Mouse (Mus musculus) WW6 (cell line): ENCODE measurements at regions not wholly inside any gene's neighbourhood (a gene's known extent, or its start where the extent isn't known, plus 50 kb on each side); places are given as distances from the start of the nearest gene placed in this dataset.
"Not testable (repeated sequence)": the region's sequence is repeated elsewhere in the genome, so short reads cannot be mapped to it uniquely, and the experiment has no call there.

Experiments
- DNase-seq: peaks from one replicate; pipeline ENCODE4 v3.0.0-alpha.2; 2013; ENCODE audit warnings: low read depth, low spot score

DNA sequence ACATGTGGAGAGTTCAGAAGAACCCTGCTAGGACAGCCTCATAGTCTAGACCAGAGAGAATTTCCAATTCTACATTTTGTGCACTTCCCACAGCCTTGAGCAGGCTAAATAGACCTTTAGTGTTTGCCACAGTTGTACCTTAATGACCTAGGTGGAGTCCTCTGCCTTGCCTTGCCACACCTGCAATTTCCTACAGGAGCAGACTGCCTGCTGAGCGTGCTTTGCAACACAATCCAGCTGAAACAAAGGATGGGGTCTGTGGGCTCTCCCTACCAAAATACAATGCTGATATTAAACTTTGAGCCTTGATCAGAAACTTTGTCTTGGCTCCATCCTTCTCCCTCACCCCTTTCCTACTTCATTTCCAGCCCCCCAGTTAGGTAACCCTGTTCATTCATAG is 326.0 kb upstream of the Snx7 start:
- peak; percentile 13 for DNase-seq

DNA sequence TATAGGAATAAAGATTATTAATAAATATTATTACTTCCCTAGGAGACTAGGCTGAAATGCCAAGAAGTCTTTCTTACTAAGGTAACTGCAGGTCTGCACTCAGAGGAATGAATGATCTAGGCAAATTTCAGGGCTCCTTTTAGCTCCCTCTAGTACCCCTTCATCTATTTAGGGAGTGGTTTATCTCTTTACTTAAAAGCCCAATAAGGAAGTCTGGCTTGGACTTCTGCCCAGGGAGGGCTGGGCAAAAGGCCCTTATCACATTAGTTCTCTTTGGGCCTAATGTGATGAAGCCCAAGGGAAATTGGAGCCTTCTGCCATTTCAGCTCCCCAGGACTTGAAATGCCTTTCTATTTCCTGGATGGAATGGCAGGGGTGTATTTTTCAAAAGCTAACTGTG is 320.6 kb upstream of the Snx7 start:
- DNase-seq, result no peak

DNA sequence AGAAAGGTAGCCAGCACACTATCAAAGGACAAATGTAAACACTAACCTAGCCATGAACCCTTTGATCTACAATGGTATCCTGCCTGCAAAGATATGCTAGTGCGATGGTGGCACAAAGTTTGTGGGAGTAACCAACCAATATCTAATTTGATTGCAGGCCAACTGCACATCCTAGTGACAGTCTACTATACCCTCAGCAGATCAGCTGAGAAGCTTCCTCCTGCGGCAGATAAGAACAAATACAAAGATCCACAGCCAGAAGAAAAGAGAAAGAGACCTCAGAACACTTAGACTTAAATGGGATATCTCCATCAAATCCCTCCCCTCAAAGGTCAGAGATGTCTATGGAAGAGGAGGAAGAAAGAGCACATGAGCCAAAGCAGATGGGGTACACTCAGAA is 308.7 kb upstream of the Snx7 start:
- no peak for DNase-seq

DNA sequence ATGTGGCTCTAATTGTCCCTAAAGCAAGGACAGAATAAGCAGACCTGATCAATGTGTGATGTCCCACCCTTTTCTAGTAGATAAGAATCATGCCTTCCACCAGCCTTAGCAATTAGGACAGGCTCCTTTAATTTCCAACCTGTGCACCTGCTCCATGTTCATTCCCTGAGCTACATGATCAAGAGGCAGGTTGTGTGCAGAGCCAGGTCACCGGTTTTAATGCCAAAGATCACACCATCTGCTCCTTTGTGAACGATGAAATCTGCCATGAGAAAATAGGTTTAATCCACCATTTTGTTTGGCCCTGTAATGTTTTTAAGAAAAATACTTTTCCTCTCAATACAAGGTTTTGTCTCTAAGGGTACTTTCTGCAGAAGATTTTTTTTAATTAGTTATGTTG is 294.2 kb upstream of the Snx7 start:
- no peak for DNase-seq

DNA sequence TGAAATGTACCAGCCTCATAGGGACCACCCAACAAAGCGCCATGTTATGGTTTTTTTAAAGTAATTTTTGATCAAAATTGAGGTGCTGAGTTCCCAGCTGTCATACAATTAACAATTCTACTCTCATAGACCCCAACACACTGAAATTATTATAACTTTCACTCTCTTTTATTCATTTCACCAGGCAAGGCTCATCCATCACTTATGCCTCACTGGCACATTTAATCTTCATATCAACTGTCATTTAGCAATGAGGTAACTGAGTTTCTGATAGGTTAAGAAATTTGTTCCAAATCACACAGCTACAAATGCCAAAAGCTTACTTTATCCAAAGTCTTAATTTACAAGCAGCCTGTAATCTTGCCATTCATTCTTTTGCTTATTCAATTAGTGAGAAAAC is 276.1 kb upstream of the Snx7 start:
- DNase-seq, result no peak

DNA sequence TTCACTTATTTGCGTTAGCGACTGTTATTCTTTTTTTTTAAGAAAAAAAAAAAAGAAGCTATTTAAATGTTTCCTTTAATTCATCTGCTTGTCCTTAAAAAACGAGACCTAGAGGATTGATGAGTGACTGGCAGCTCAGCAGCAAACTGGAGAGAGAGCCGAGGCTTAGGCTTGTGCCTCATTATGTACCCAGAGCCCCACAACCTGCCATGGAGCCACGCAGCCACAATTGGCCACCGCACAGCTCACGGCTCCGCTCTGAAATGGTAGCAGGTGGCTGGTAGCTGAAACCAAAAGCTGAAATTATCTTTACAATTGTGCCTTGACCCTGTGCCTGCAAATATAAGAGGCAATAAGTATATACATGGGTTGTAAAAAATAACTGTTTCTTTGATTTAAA is 273.0 kb upstream of the Snx7 start:
- DNase-seq, result no peak

DNA sequence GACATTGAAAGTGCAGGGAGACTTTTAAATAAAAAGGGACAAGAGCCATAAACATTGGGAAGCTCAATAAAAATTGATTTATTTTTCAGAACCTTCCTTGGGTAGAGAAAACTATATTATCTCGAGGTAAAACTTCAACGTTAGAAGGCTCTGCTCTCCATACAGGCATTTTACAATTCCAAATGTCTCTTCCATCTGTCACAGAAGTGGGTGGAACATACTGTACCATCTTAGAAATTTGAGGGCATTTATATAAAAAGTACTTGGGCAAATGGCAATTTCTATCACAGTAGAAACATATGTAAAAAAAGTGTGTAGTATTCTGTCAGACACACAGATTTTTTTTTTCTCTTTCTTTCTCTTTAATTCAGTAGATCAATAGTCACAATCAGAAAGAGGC is 271.4 kb upstream of the Snx7 start:
- no peak for DNase-seq

DNA sequence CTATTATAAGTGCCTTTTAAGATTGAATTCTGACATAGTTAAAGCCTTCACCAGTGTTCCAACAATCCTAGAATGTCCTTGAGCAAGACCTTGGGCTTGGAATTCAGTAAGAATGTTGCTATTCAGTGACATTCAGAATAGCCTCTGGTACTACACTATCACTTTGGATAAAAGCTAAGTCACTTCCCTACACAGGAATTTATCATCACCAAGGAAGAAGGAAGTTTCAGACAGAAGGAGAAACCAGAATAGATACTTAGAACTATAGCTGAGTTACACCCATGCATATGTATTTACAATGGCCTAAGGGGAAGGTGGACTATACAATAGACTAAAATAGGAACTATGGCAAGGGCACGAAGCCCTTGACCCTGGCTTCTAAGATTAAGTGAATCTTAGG is 259.6 kb upstream of the Snx7 start:
- not testable (repeated sequence) for DNase-seq

DNA sequence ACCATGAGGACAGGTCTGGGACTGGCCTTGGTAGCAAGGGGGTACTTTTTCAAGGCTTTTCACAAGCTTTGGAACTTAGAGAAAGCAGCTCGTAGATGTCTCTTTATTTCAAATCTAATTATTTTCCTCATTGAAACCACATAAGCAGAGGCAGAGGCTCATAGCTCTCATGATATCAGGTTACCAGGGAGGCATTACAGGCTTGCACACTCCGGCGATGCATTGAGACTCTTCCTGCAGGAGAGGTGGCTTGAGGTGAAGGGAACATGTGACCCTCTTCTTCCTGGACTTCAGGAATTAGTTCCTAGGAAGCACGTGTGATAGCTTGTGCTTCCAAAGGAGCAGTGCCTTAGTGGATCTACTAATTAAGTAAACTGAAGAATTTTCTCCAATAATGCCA is 233.9 kb upstream of the Snx7 start:
- DNase-seq, result no peak

DNA sequence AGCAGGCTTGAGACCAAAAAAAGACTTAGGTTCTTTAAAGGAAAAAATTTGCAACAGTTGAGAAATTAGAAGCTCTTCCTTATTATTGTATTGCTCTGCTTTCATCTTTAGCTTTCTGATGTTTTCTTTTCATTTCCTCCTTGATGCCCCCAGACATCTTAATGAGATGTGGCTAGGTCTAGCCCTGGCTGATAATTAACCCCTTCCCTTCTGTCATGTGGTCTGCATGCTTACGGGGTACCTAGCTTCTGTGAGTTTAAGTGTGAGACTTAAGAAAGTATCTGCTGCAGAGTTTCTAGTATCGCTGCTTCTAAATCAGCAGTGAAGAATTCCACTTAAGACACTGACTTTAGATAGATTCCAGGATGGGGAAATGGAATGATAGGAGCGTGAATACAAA is 215.8 kb upstream of the Snx7 start:
- no peak for DNase-seq

DNA sequence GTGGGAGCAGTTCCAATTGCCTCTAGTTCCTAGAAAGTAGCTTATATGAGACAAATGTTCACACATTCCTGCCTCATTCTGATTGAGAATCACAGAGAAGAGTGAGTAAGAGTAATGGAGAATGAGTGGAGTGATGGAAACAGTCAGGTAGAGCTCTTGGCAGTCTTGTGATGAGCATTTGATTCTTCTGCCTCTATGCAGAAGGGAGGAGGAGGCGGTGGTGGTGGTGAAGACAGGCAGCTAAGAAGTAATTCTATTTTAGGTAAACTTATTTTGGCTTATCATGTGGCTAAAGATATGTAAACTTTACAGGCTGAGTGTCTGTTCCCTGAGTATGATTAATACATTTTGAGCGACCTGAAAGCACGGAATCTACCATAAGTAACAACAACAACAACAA is 203.6 kb upstream of the Snx7 start:
- DNase-seq, result no peak

DNA sequence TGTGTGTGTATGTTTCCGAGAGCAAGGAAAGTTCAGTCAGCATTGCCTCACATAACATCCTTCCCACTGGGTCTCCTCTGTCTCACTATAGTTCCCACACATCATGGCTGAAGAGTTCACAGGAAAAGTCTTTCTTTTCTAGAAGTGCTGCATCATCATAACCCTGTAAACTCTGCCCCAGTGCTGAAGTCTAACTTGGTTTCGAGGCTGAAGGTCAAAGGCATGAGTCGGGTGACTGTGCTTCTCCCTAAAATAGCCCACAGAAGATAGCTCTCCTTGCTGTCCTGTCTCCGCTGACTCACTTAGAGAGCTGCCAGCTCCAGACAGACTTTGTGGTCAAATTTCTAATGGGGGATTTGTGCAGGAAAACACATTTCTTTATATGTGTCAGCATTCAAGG is 201.4 kb upstream of the Snx7 start:
- DNase-seq, result no peak

DNA sequence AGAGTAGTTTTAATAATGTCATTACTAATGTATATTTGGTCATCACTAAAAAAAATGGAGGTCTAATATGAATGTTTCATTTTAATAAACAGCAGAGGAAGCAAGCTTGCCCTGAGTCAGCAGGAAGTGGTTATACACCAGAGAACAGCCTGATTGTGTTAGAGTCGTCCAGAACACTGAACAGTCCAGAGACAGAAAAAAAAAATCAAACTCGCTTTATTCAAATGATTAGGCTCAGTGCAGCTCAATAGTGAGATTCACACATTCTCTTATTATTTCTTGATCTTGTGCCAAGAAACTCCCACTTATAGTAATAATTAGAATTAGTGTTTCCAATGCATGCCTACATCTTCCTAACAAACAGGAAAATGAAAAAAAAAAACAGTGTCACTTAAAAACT is 194.9 kb upstream of the Snx7 start:
- DNase-seq, result no peak

DNA sequence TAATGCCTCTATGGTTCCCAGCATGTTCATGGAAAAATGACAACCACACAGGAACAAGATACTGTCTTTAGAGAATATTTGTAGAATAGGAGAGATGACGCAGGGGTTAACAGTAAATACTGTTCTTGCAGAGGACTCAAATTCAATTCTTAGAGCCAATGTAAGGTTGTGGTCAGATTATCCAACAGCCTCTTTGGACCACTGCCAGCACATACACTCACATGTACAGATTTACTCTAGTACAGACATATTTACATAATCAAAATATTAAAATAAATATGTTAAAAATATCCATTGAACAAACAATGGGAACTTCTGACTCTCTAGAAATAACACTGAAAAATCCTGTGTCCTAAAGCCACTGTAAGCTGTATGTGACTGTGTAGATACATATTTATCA is 193.8 kb upstream of the Snx7 start:
- DNase-seq, result no peak

DNA sequence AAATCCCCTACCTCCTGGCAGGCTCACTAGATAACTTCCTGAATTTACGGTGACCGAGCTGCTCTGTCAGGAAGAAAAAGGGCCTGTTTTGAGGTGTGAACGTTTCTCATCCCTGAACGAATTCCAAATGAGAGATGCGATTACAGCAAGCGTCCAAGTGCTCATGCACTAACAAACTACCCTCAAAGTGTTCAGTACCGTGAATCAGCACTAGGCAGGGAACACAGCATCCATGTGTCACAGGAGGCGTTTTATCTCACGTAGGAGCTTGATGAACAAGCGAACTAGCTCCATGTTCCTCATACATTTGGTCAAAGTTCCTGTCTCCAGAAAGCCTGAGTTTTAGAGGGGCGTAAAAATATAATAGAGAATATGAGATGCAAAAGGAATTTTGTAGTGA is 178.3 kb upstream of the Snx7 start:
- DNase-seq, result no peak

DNA sequence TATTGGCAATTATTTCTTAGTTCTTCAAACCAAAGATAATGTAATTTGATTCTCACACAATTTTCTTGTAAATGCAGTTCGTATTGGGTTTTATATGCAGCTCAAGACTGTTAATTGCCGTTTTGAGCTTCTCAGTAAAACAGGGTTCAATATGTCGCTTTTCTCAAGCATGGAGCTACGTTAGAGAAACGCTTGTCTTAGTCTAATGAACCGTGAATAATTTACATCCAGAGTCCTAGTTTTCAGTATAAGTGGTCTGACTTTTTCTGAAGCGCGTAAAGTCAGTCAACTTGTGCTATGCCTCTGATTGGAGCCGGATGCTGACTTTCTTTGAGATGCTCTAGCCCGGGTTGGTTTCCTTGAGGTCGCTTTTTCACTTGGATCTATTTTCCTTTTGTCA is 177.8 kb upstream of the Snx7 start:
- no peak for DNase-seq

DNA sequence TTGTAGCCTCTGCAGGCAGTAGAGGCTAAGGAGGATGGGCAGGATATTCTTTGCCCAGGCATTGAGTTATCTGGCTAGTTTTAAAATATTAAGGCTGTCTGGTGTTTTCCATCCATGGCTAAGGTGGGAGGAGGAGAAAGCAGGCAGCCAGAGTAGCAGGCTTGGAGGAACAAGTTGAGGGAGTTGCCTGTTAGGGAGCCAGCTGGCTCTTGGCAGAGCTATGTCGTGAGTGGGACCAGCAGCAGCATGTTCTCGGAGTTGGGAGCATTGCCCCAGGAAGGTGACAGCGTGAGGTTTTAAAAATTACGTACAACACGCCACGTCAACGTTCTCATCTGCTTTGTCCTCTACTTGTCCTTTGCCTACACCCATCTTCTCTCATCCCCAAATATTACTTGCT is 167.8 kb upstream of the Snx7 start:
- no peak for DNase-seq

DNA sequence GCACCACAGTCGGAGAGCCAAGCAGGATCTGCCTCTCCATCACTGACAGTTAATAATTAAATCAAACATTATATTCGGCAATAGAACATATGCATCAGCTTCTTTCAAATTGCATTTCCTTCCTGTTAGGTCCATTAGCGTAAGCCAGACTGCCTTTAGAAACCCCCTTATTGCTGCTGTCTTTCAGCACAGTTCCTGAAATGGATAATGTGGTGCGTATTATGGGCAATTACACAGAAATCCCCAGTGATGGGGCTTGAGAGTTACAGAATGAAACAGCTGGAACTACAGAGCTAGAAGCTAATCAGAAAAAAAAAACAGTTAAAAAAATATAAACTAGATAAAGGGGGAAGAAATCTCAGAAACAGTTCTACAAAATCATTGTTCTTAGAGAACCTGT is 126.7 kb upstream of the Snx7 start:
- DNase-seq, result no peak

DNA sequence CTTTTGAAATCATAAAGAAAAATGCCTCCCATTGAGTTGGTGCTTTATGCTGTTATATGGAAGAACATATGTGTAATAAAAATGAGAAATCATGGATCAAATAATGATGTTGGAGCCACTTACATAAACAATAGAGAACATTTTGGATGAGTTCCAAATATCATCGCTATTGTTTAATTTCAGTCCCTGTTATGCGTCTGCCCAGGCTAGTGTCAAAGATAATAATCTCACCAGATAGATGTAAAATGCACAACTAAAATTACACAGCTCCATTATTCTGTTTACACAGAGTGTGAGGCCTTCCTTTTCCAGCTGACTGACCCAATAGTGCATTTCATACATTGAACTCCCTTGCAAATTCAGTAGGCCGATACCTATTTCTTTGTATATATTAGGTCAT is 125.4 kb upstream of the Snx7 start:
- no peak for DNase-seq

DNA sequence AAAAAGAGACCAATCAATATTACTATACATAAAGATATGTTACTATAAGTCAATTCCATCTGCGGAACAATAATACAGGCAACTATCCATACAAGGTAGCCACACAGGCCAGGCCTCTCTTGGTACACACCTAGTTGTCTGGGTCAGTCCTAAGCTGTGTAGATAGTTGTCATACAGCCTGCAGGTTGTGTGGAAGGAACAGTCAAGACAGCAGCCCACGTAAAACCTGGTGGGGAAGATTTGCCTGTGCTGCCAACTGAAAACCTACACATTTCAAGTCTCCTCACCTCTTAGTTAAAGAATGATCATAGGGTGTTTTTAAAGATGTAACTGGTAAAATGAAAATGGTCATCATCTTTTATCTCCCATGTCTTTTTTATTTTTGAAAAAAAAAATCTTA is 121.8 kb upstream of the Snx7 start:
- no peak for DNase-seq

DNA sequence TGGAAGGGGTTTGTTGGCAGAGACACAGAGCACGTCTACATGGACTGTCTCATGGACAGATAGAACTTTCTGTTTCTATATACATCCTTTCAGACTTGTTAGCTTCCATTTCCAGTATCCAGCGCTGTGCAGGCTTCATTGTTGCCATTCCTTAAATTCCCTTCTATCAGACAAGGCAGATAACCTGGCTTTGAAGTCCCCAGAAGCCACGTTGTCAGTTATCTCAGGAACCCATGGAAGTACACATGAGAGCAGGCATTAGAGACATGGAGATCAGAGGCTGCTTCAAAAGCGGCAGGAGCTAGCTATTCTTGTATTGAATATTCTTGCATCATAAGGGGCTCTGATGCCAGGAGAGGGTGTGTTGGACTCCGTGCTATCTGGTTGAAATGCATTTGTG is 119.7 kb upstream of the Snx7 start:
- no peak for DNase-seq

DNA sequence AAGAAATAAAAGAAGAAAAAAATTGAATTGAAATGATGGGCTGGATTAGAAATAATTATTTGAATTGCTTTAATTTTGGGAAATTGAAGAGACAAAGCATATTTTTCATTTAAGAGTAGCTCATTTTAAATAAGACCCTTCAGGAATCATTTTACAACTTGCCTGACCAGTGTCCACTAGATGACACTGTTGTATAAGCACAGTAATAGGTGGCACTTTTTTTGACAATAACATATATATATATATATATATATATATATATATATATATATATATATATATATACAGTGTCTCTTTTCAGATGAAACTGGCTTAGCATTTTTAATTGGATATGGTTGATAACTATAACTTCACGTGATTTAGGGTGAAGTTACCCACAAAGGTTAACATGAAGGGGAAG is 106.9 kb upstream of the Snx7 start:
- no peak for DNase-seq

DNA sequence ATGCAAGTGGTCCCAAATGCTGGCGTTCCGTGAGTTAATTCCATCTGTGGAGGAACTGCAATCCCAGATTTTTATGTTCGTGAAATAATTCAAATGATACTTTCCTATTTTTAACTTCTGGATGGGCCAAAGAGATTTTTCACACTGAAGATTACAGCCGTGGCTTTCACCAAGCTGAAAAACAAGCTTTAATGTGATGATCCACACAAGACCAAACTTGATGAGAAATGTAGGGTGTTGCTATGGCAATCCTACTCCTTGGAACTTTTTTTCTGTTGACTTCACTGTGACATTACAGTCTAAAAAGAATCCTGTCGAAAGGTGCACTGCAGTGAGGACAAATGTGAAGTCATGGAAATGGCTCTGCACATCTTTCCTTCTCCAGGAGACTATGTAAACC is 100.1 kb upstream of the Snx7 start:
- DNase-seq, result no peak

DNA sequence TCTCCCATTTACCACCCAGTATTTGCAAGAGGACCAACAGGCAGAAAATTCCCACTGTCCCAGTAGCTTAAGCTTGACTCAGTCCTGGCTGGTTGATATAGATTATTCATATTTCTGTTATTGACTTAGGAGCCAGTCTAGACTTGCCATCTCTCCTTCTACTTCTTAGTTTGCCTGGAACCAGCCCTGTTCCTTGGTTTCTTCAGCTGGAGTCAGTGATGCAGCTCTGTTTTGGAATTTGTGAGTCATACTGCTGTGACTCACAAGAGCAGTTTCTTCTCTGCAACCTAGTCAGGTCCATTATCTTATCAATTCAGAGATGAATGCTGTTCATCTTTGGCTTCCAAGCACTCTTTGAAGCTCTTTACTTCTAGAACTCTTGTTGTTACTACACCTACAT is 69.7 kb upstream of the Snx7 start:
- DNase-seq, result no peak

DNA sequence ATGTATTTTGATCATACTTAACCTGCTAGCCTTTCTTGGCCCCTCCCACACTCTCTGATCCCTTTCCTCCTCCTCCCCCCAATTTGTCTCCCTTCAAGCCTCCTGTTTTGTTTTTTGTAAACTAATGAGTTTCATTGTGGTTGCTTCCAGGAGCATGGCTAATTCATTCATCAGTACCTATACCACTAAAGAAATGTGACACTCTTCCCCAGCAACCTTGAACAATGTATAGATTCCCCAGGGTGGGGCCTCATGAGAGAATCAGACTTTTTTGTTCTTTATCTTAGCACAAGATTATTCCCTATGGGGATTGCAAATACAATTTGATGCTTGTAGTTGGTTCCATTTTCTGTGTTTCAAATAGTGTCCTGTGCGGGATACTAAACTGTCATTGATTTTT is 58.8 kb upstream of the Snx7 start:
- DNase-seq, result no peak
